Mouse (Mus musculus) liver, adult 2 months (tissue): ENCODE results near the gene Fmod.

Experiments used
- CTCF ChIP-seq: fragments of 200-500 bp; IDR thresholded peaks from 2 replicates; pipeline ENCODE4 v1.5.1; 2011; ENCODE audit warnings: low read depth, low read length, control low read depth
- POLR2A ChIP-seq: fragments of 200-500 bp; IDR thresholded peaks from 2 replicates; pipeline ENCODE4 v1.6.1; 2011; ENCODE audit warnings: low read length, control low read depth; ENCODE audit not compliant: insufficient read depth; ENCODE audit errors: extremely low read depth

- TF ChIP-seq CTCF (no peak), POLR2A (no peak)
Observed at GRCm38 (mm10) chr1:134064296-134064831, 27.3 kb downstream of the Fmod start.
